Mouse (Mus musculus) ES-E14 (cell line): ENCODE data around the gene Mthfd1l. TPM values are rescaled to one million over a fixed set of nuclear protein-coding genes. Genes with fewer than 3 reads are reported as not detected.

ENCODE experiments used
- DNase-seq: peaks from one replicate; pipeline ENCODE4 v3.0.0-alpha.2; 2013; ENCODE audit warnings: low read depth, low spot score
- H3K27ac ChIP-seq: 2 replicates; pipeline ENCODE4 v1.5.1; 2012; ENCODE audit warnings: low read depth, mild to moderate bottlenecking, low read length, moderate library complexity, mixed read lengths; ENCODE audit not compliant: poor library complexity, insufficient read depth, severe bottlenecking
- H3K36me3 ChIP-seq: 2 replicates; pipeline ENCODE4 v1.6.1; 2012; ENCODE audit warnings: mild to moderate bottlenecking, low read length, moderate library complexity, mixed read lengths; ENCODE audit not compliant: control insufficient read depth, poor library complexity, insufficient read depth, severe bottlenecking
- H3K4me1 ChIP-seq, 2 experiments: fragments of 150-350 bp in 1 of 2; sonication (generic) in 1 of 2; 2 replicates each; pipeline ENCODE4 v1.6.1; 2012; ENCODE audit warnings: low read length in 2 of 2, mild to moderate bottlenecking in 1 of 2, mixed read lengths in 1 of 2; ENCODE audit not compliant: control insufficient read depth in 2 of 2, insufficient read depth in 2 of 2, poor library complexity in 1 of 2
- H3K4me3 ChIP-seq, 2 experiments: fragments of 150-350 bp in 1 of 2; sonication (generic) in 1 of 2; 2 replicates each; pipeline ENCODE4 v1.5.1; 2012; ENCODE audit warnings: low read length in 2 of 2, low read depth in 1 of 2, mild to moderate bottlenecking in 1 of 2, mixed read lengths in 1 of 2; ENCODE audit not compliant: insufficient read depth in 1 of 2, poor library complexity in 1 of 2, severe bottlenecking in 1 of 2
- H3K9ac ChIP-seq: 2 replicates; pipeline ENCODE4 v1.6.1; 2012; ENCODE audit warnings: low read depth, mild to moderate bottlenecking, low read length, mixed read lengths; ENCODE audit not compliant: poor library complexity, insufficient read depth, severe bottlenecking
- H3K9me3 ChIP-seq: fragments of 150-350 bp; sonication (generic); 2 replicates; pipeline ENCODE4 v1.6.1; 2012; ENCODE audit warnings: low read depth, mild to moderate bottlenecking, low read length; ENCODE audit not compliant: control insufficient read depth, insufficient read depth
- CHD2 ChIP-seq: IDR thresholded peaks from 2 replicates; pipeline ENCODE4 v1.6.1; 2014; ENCODE audit warnings: mild to moderate bottlenecking, low read depth, low read length, inconsistent platforms
- HCFC1 ChIP-seq: IDR thresholded peaks from 2 replicates; pipeline ENCODE4 v1.6.1; 2012; ENCODE audit warnings: low read length, inconsistent platforms, borderline replicate concordance; ENCODE audit not compliant: insufficient read depth
- MAFK ChIP-seq: IDR thresholded peaks from 2 replicates; pipeline ENCODE4 v1.6.1; 2014; ENCODE audit warnings: mild to moderate bottlenecking, low read depth, low read length, inconsistent platforms; ENCODE audit not compliant: insufficient read depth
- ZC3H11A ChIP-seq: IDR thresholded peaks from 2 replicates; pipeline ENCODE4 v1.6.1; 2012; ENCODE audit warnings: low read depth, mild to moderate bottlenecking, inconsistent platforms, low read length, borderline replicate concordance
- ZNF384 ChIP-seq: IDR thresholded peaks from 2 replicates; pipeline ENCODE4 v1.6.1; 2012; ENCODE audit warnings: low read depth, low read length, inconsistent platforms
- in situ Hi-C, 2 experiments: fragments of 600-800 bp; cut with MboI; formaldehyde crosslinking; loops; one replicate each; pipeline ENCODE4 v1.15.1; 2025; ENCODE audit warnings: low sequenced_read_pairs in 2 of 2, inconsistent platforms in 1 of 2; ENCODE audit not compliant: unreplicated experiment in 2 of 2
- total RNA-seq: library from RNA; depleted of rRNA; stranded (reverse); fragments of 300-350 nt; gene quantifications from 2 replicates; pipeline ENCODE4 v1.2.3, GENCODE M21; 2012

Mthfd1l gene
- total RNA-seq, 1 experiment: 48.5 TPM

DNA sequence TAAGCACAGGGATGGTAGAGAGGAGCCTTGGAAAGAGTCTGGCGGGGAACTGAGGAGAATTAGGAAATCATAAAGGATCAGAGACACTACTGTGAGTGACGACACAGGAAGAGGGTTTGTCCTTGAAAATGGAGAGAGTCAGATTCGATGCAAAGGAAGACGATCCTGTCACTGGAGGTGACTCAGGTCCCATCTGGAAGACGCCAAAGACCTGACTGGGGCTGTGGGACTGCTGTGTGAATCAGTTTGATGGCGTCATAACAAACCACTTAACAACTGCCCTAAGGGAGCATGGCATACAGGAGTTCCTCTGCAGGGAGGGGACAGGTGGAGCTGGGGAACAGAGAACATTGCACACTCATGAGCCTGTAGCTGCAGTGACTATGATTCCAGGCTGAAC lies 30.6 kb upstream of the Mthfd1l start:
- Histone ChIP-seq H3K9ac (no peak overlapping the region), H3K4me3 (no peak overlapping the region; a peak in 1 of 4 replicates), H3K9me3 (no peaks in the 10 kb centered on the region), H3K36me3 (peaks cover 3% of the 10 kb centered on the region; the same call in 1 of the 2 replicates), H3K27ac (peak overlapping the region; percentile 99), H3K4me1 (peaks cover 20 to 22% of the 10 kb centered on the region in 2 experiments)
- in situ Hi-C loops: loop anchor here (10.0 kb wide), 3 partner anchors 357 to 407 kb away; no protein-coding TSS in a partner anchor
- TF ChIP-seq ZNF384 (no peak), HCFC1 (no peak), MAFK (no peak), CHD2 (no peak; the same call in 1 of the 2 replicates), ZC3H11A (no peak)
- no peak for DNase-seq

GRCm38 (mm10) chr10:3943492-3944395 lies 29.2 kb upstream of the Mthfd1l start:
- TF ChIP-seq ZC3H11A: peak; percentile 97
- TF ChIP-seq MAFK: no peak
- TF ChIP-seq HCFC1: no peak
- TF ChIP-seq CHD2: no peak
- peak; percentile 77 for DNase-seq
- Histone ChIP-seq H3K4me1 (peaks cover 21 to 22% of the 10 kb centered on the region in 2 experiments), H3K27ac (no peak overlapping the region), H3K4me3 (no peak overlapping the region), H3K9ac (no peak overlapping the region), H3K9me3 (no peaks in the 10 kb centered on the region), H3K36me3 (peaks cover 7% of the 10 kb centered on the region; the same call in 1 of the 2 replicates)
- in situ Hi-C loops: loop anchor here (10.0 kb wide), 3 partner anchors 359 to 409 kb away; no protein-coding TSS in a partner anchor

GRCm38 (mm10) chr10:3946871-3947270 lies 26.0 kb upstream of the Mthfd1l start:
- Histone ChIP-seq H3K27ac (no peak overlapping the region), H3K36me3 (peaks cover 7% of the 10 kb centered on the region; the same call in 1 of the 2 replicates), H3K4me1 (peaks cover 12 to 14% of the 10 kb centered on the region in 2 experiments; a peak in 3 of 4 replicates), H3K4me3 (no peak overlapping the region), H3K9ac (no peak overlapping the region), H3K9me3 (no peaks in the 10 kb centered on the region)
- TF ChIP-seq HCFC1 (no peak), ZNF384 (no peak), MAFK (no peak), ZC3H11A (no peak), CHD2 (no peak)
- in situ Hi-C loops: loop anchor here (10.0 kb wide), 3 partner anchors 362 to 412 kb away; no protein-coding TSS in a partner anchor
- DNase-seq: no peak

GRCm38 (mm10) chr10:3947346-3947745 lies 25.6 kb upstream of the Mthfd1l start:
- Histone ChIP-seq H3K27ac (no peak overlapping the region), H3K9ac (no peak overlapping the region), H3K4me1 (peaks cover 11 to 13% of the 10 kb centered on the region in 2 experiments; a peak in 3 of 4 replicates), H3K4me3 (no peak overlapping the region), H3K36me3 (peaks cover 7% of the 10 kb centered on the region; the same call in 1 of the 2 replicates), H3K9me3 (no peaks in the 10 kb centered on the region)
- no peak for DNase-seq
- in situ Hi-C loops: loop anchor here (10.0 kb wide), 3 partner anchors 363 to 413 kb away; no protein-coding TSS in a partner anchor
- TF ChIP-seq ZC3H11A (no peak), CHD2 (no peak), MAFK (no peak), ZNF384 (no peak), HCFC1 (no peak)
